Mouse (Mus musculus) thymus, adult 2 months (tissue): ENCODE data around the gene Gabpb2.

Experiments used
- CTCF ChIP-seq: fragments of 200-500 bp; IDR thresholded peaks from 2 replicates; pipeline ENCODE4 v1.5.1; 2012; ENCODE audit warnings: mild to moderate bottlenecking, control low read depth, low read length, moderate library complexity, borderline replicate concordance; ENCODE audit not compliant: control insufficient read depth, poor library complexity, insufficient read depth; ENCODE audit errors: extremely low read depth
- POLR2A ChIP-seq: fragments of 200-500 bp; IDR thresholded peaks from 2 replicates; pipeline ENCODE4 v1.6.1; 2012; ENCODE audit warnings: mild to moderate bottlenecking, low read length, control low read depth, moderate library complexity; ENCODE audit not compliant: control insufficient read depth, poor library complexity, insufficient read depth; ENCODE audit errors: extremely low read depth

DNA sequence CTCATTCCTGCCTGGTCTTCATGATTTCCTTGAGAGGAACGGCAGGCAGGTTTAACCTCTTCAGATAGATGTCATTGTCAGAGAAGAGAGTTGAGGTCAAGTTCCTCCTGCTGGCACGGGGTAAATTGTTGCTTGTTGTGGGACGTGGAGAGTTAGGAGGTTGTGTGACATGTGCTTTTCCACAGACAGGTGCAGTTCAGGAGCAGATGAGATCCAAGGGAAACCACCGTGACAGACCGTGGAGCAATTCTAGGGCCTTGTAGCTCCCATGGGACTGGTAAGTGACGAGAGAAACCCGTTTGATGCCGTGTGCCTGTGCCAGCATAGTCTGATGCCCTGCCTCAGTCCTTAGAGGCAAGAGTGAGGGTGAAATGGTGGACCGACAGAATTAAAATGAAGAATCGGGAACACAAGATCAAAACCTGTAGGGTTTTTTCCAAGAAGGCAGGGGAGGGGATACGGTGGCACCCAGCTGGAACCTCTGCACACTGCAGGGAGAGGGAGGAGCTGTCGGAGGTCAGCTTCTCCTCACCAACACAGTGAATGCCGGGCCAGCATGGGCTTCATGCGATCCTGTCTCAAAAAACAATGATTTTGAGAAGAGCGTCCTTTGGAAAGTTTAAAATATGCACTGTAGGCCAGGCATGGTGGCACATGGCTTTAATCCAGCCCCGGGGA lies 15.7 kb upstream of the Gabpb2 start:
- TF ChIP-seq POLR2A (no peak), CTCF (no peak)
